Mouse (Mus musculus): ENCODE results near the gene Tnik. TPM values are rescaled to one million over a fixed set of nuclear protein-coding genes. Genes with fewer than 3 reads are reported as not detected.

Tnik gene
- polyA plus RNA-seq, 1 experiment from 2014 or later, result 88.8 TPM

GRCm38 (mm10) chr3:28523004-28523482 lies 260.0 kb downstream of the Tnik start:
- H3K4me2 ChIP-seq, result no peak overlapping the region
- 39% methylated on average over 6 of the region's 6 CpGs for WGBS
- no peaks in the 10 kb centered on the region for H3K9me3 ChIP-seq
- H3K4me3 ChIP-seq, result no peak overlapping the region
- H3K27ac ChIP-seq, result peak overlapping the region; percentile 60; the same call in 1 of the 2 replicates
- H3K9ac ChIP-seq, result no peak overlapping the region
- ATAC-seq (replicated peaks), result no peak; the same call in 1 of the 2 replicates
- no peaks in the 10 kb centered on the region for H3K36me3 ChIP-seq (replicated peaks)
- no peaks in the 10 kb centered on the region for H3K27me3 ChIP-seq (replicated peaks)
- peaks cover 9% of the 10 kb centered on the region; the same call in 1 of the 2 replicates for H3K4me1 ChIP-seq

GRCm38 (mm10) chr3:28523541-28524165 lies 260.6 kb downstream of the Tnik start:
- Histone ChIP-seq H3K9me3 (no peaks in the 10 kb centered on the region), H3K27ac (peak overlapping the region; percentile 60; the same call in 1 of the 2 replicates), H3K4me2 (no peak overlapping the region), H3K4me1 (peaks cover 9% of the 10 kb centered on the region; the same call in 1 of the 2 replicates), H3K36me3 (replicated peaks) (no peaks in the 10 kb centered on the region), H3K4me3 (no peak overlapping the region), H3K9ac (no peak overlapping the region), H3K27me3 (replicated peaks) (no peaks in the 10 kb centered on the region)
- no peak for ATAC-seq (replicated peaks)
- WGBS, result 65% methylated on average over 4 of the region's 4 CpGs

GRCm38 (mm10) chr3:28524562-28524961 lies 261.5 kb downstream of the Tnik start:
- ATAC-seq (replicated peaks), result no peak
- Histone ChIP-seq H3K4me3 (no peak overlapping the region), H3K27me3 (replicated peaks) (no peaks in the 10 kb centered on the region), H3K9me3 (no peaks in the 10 kb centered on the region), H3K4me1 (peaks cover 9% of the 10 kb centered on the region; the same call in 1 of the 2 replicates), H3K4me2 (no peak overlapping the region), H3K9ac (no peak overlapping the region), H3K27ac (no peak overlapping the region), H3K36me3 (replicated peaks) (no peaks in the 10 kb centered on the region)
- WGBS, result 88% methylated on average over 3 of the region's 3 CpGs

- Histone ChIP-seq H3K4me3 (no peak overlapping the region), H3K4me1 (peaks cover 9% of the 10 kb centered on the region; the same call in 1 of the 2 replicates), H3K9me3 (no peaks in the 10 kb centered on the region), H3K27ac (no peak overlapping the region), H3K9ac (no peak overlapping the region), H3K36me3 (replicated peaks) (no peaks in the 10 kb centered on the region), H3K27me3 (replicated peaks) (no peaks in the 10 kb centered on the region), H3K4me2 (no peak overlapping the region)
- WGBS, result 55% methylated on average over 2 of the region's 2 CpGs
- ATAC-seq (replicated peaks), result no peak
Measured at GRCm38 (mm10) chr3:28526671-28527070, 263.7 kb downstream of the Tnik start.

- H3K4me2 ChIP-seq, result no peak overlapping the region
- WGBS, result 98% methylated on average over 4 of the region's 4 CpGs
- no peak overlapping the region for H3K27ac ChIP-seq
- H3K9me3 ChIP-seq, result no peaks in the 10 kb centered on the region
- H3K36me3 ChIP-seq (replicated peaks), result no peaks in the 10 kb centered on the region
- H3K4me3 ChIP-seq, result no peak overlapping the region
- H3K27me3 ChIP-seq (replicated peaks), result no peaks in the 10 kb centered on the region
- H3K4me1 ChIP-seq, result peaks cover 9% of the 10 kb centered on the region; the same call in 1 of the 2 replicates
- no peak for ATAC-seq (replicated peaks)
- no peak overlapping the region for H3K9ac ChIP-seq
Measured at GRCm38 (mm10) chr3:28527231-28527630, 264.2 kb downstream of the Tnik start.

- Histone ChIP-seq H3K9ac (no peak overlapping the region), H3K4me3 (no peak overlapping the region), H3K36me3 (replicated peaks) (no peaks in the 10 kb centered on the region), H3K4me2 (no peak overlapping the region), H3K27ac (no peak overlapping the region), H3K4me1 (peaks cover 3% of the 10 kb centered on the region; the same call in 1 of the 2 replicates), H3K9me3 (no peaks in the 10 kb centered on the region), H3K27me3 (replicated peaks) (no peaks in the 10 kb centered on the region)
- ATAC-seq (replicated peaks), result no peak
- WGBS, result 80% methylated on average over 4 of the region's 4 CpGs
Measured at GRCm38 (mm10) chr3:28529548-28529947, 266.5 kb downstream of the Tnik start.

- Histone ChIP-seq H3K27me3 (replicated peaks) (no peaks in the 10 kb centered on the region), H3K4me1 (no peaks in the 10 kb centered on the region), H3K4me3 (no peak overlapping the region), H3K4me2 (no peak overlapping the region), H3K27ac (no peak overlapping the region), H3K9ac (0 out of 2 replicates have a peak overlapping the region, but pooled peaks have one; percentile 4), H3K36me3 (replicated peaks) (no peaks in the 10 kb centered on the region), H3K9me3 (no peaks in the 10 kb centered on the region)
- WGBS, result 77% methylated on average over 15 of the region's 15 CpGs
- 0 out of 2 replicates have a peak, but pooled peaks have one; percentile 48 for ATAC-seq (replicated peaks)
Measured at GRCm38 (mm10) chr3:28531294-28531956, 268.4 kb downstream of the Tnik start.

- Histone ChIP-seq H3K27ac (no peak overlapping the region), H3K36me3 (replicated peaks) (no peaks in the 10 kb centered on the region), H3K9ac (no peak overlapping the region), H3K4me2 (no peak overlapping the region), H3K4me1 (no peaks in the 10 kb centered on the region), H3K9me3 (no peaks in the 10 kb centered on the region), H3K27me3 (replicated peaks) (no peaks in the 10 kb centered on the region), H3K4me3 (no peak overlapping the region)
- 97% methylated on average over 7 of the region's 7 CpGs for WGBS
- no peak for ATAC-seq (replicated peaks)
Measured at GRCm38 (mm10) chr3:28532666-28533065, 269.7 kb downstream of the Tnik start.

- Histone ChIP-seq H3K36me3 (replicated peaks) (no peaks in the 10 kb centered on the region), H3K4me1 (no peaks in the 10 kb centered on the region), H3K27ac (no peak overlapping the region), H3K9ac (no peak overlapping the region), H3K4me2 (no peak overlapping the region), H3K4me3 (no peak overlapping the region), H3K27me3 (replicated peaks) (no peaks in the 10 kb centered on the region), H3K9me3 (no peaks in the 10 kb centered on the region)
- WGBS, result 94% methylated on average over 5 of the region's 5 CpGs
- no peak for ATAC-seq (replicated peaks)
Measured at GRCm38 (mm10) chr3:28540121-28540520, 277.1 kb downstream of the Tnik start.

- H3K4me3 ChIP-seq, result no peak overlapping the region
- ATAC-seq (replicated peaks), result no peak
- H3K9ac ChIP-seq, result no peak overlapping the region
- no peaks in the 10 kb centered on the region for H3K36me3 ChIP-seq (replicated peaks)
- no peaks in the 10 kb centered on the region for H3K4me1 ChIP-seq
- H3K27ac ChIP-seq, result no peak overlapping the region
- WGBS, result 84% methylated on average over 3 of the region's 3 CpGs
- H3K9me3 ChIP-seq, result no peaks in the 10 kb centered on the region
- no peaks in the 10 kb centered on the region for H3K27me3 ChIP-seq (replicated peaks)
- no peak overlapping the region for H3K4me2 ChIP-seq
Measured at GRCm38 (mm10) chr3:28542941-28543340, 279.9 kb downstream of the Tnik start.

GRCm38 (mm10) chr3:28543380-28543984 lies 280.5 kb downstream of the Tnik start:
- H3K4me1 ChIP-seq, result no peaks in the 10 kb centered on the region
- no peaks in the 10 kb centered on the region for H3K27me3 ChIP-seq (replicated peaks)
- H3K36me3 ChIP-seq (replicated peaks), result no peaks in the 10 kb centered on the region
- WGBS, result 75% methylated on average over 10 of the region's 10 CpGs
- H3K27ac ChIP-seq, result no peak overlapping the region
- no peaks in the 10 kb centered on the region for H3K9me3 ChIP-seq
- H3K4me3 ChIP-seq, result no peak overlapping the region
- H3K9ac ChIP-seq, result no peak overlapping the region
- no peak overlapping the region for H3K4me2 ChIP-seq
- peak; percentile 59; the same call in 1 of the 2 replicates for ATAC-seq (replicated peaks)

- no peak overlapping the region for H3K9ac ChIP-seq
- no peak for ATAC-seq (replicated peaks)
Measured at GRCm38 (mm10) chr3:28544345-28544869, 281.4 kb downstream of the Tnik start.

More at GRCm38 (mm10) chr3:28544345-28544869, 281.4 kb downstream of the Tnik start:
- no peak overlapping the region; the same call in 1 of the 2 replicates for H3K27ac ChIP-seq
- no peak overlapping the region for H3K4me3 ChIP-seq
- 52% methylated on average over 11 of the region's 11 CpGs for WGBS
- H3K4me1 ChIP-seq, result peaks cover 4% of the 10 kb centered on the region; the same call in 1 of the 2 replicates
- H3K4me2 ChIP-seq, result no peak overlapping the region
- no peaks in the 10 kb centered on the region for H3K36me3 ChIP-seq (replicated peaks)
- no peaks in the 10 kb centered on the region for H3K9me3 ChIP-seq
- H3K27me3 ChIP-seq (replicated peaks), result no peaks in the 10 kb centered on the region

All from midbrain, embryonic 15.5 days (tissue).